Mouse (Mus musculus) midbrain, embryonic 12.5 days (tissue): ENCODE results near the gene Nt5c2. TPM values are rescaled to one million over a fixed set of nuclear protein-coding genes. Genes with fewer than 3 reads are reported as not detected.

Experiments
- ATAC-seq: fragments of 200-750 bp; cut with Nextera tagmentation; 2 replicates; pipeline ENCODE4 v1.8.0; 2017; ENCODE audit warnings: low read depth, moderate TSS enrichment, moderate library complexity; ENCODE audit not compliant: low FRiP score
- H3K27ac ChIP-seq: fragments of 300-500 bp; sonication (generic); replicated peaks from 2 replicates; pipeline ENCODE4 v1.5.1; 2016; ENCODE audit warnings: mild to moderate bottlenecking
- H3K27me3 ChIP-seq: fragments of 300-500 bp; sonication (generic); 2 replicates; pipeline ENCODE4 v1.6.1; 2016; ENCODE audit warnings: mild to moderate bottlenecking
- H3K36me3 ChIP-seq: fragments of 300-500 bp; sonication (generic); 2 replicates; pipeline ENCODE4 v1.6.1; 2016
- H3K4me1 ChIP-seq: fragments of 300-500 bp; sonication (generic); 2 replicates; pipeline ENCODE4 v1.6.1; 2016
- H3K4me2 ChIP-seq: fragments of 300-500 bp; sonication (generic); replicated peaks from 2 replicates; pipeline ENCODE4 v1.6.1; 2016; ENCODE audit warnings: mild to moderate bottlenecking, moderate library complexity
- H3K4me3 ChIP-seq: fragments of 300-500 bp; sonication (generic); 2 replicates; pipeline ENCODE4 v1.5.1; 2016; ENCODE audit warnings: mild to moderate bottlenecking
- H3K9ac ChIP-seq: fragments of 300-500 bp; sonication (generic); replicated peaks from 2 replicates; pipeline ENCODE4 v1.6.1; 2016; ENCODE audit warnings: mild to moderate bottlenecking, moderate library complexity
- H3K9me3 ChIP-seq: fragments of 300-500 bp; sonication (generic); 2 replicates; pipeline ENCODE4 v1.6.1; 2016; ENCODE audit warnings: mild to moderate bottlenecking
- WGBS: fragments of 180-500 bp; shearing (Covaris S2); methylation state at CpG from one replicate; pipeline ENCODE4 v1.1.7; 2016; 5-methylcytosine and 5-hydroxymethylcytosine counted together
- polyA plus RNA-seq: library from polyadenylated mRNA; unstranded; fragments of >200 nt; fragmentation: Nextera tagmentation; extraction: Ambion mirVana; gene quantifications from 2 replicates; pipeline ENCODE4 v1.2.1, GENCODE M21; 2016

Gene Nt5c2
- polyA plus RNA-seq, 1 experiment from 2014 or later = 84.8 TPM

GRCm38 (mm10) chr19:46932608-46933007, 82.3 kb downstream of the Nt5c2 start:
- 82% methylated on average over 5 of the region's 5 CpGs for WGBS
- H3K27me3 ChIP-seq = no peaks in the 10 kb centered on the region

GRCm38 (mm10) chr19:46930026-46930425, 84.9 kb downstream of the Nt5c2 start:
- no peak overlapping the region for H3K4me2 ChIP-seq
- H3K4me3 ChIP-seq = no peak overlapping the region
- no peaks in the 10 kb centered on the region for H3K4me1 ChIP-seq
- H3K27me3 ChIP-seq = no peaks in the 10 kb centered on the region
- no peak for ATAC-seq
- H3K9ac ChIP-seq = no peak overlapping the region
- H3K9me3 ChIP-seq = no peaks in the 10 kb centered on the region
- H3K36me3 ChIP-seq = no peaks in the 10 kb centered on the region
- no peak overlapping the region for H3K27ac ChIP-seq
- WGBS = 74% methylated on average over 5 of the region's 5 CpGs

More at GRCm38 (mm10) chr19:46932608-46933007, 82.3 kb downstream of the Nt5c2 start:
- no peaks in the 10 kb centered on the region for H3K9me3 ChIP-seq
- no peak for ATAC-seq
- H3K27ac ChIP-seq = no peak overlapping the region
- H3K4me2 ChIP-seq = no peak overlapping the region
- no peak overlapping the region for H3K4me3 ChIP-seq
- H3K9ac ChIP-seq = no peak overlapping the region
- no peaks in the 10 kb centered on the region for H3K36me3 ChIP-seq
- H3K4me1 ChIP-seq = peaks cover 3% of the 10 kb centered on the region; the same call in 1 of the 2 replicates

- no peak for ATAC-seq
- H3K9ac ChIP-seq = no peak overlapping the region
- 85% methylated on average over 6 of the region's 6 CpGs for WGBS
- H3K27me3 ChIP-seq = no peaks in the 10 kb centered on the region
- no peak overlapping the region for H3K4me3 ChIP-seq
- H3K27ac ChIP-seq = no peak overlapping the region
- no peaks in the 10 kb centered on the region for H3K36me3 ChIP-seq
- no peaks in the 10 kb centered on the region for H3K4me1 ChIP-seq
- no peaks in the 10 kb centered on the region for H3K9me3 ChIP-seq
- no peak overlapping the region for H3K4me2 ChIP-seq
Measured at GRCm38 (mm10) chr19:46929044-46929587, 85.8 kb downstream of the Nt5c2 start.

- 72% methylated on average over 4 of the region's 4 CpGs for WGBS
- ATAC-seq = no peak
- H3K9ac ChIP-seq = no peak overlapping the region
Measured at GRCm38 (mm10) chr19:46928136-46928535, 86.8 kb downstream of the Nt5c2 start.

GRCm38 (mm10) chr19:46926951-46927350, 88.0 kb downstream of the Nt5c2 start:
- Histone ChIP-seq H3K27me3 (no peaks in the 10 kb centered on the region), H3K4me1 (no peaks in the 10 kb centered on the region), H3K9ac (no peak overlapping the region), H3K27ac (no peak overlapping the region), H3K4me3 (no peak overlapping the region), H3K4me2 (no peak overlapping the region), H3K9me3 (no peaks in the 10 kb centered on the region), H3K36me3 (peaks cover 4% of the 10 kb centered on the region; the same call in 1 of the 2 replicates)
- 65% methylated on average over 5 of the region's 5 CpGs for WGBS
- ATAC-seq = no peak

More at GRCm38 (mm10) chr19:46928136-46928535, 86.8 kb downstream of the Nt5c2 start:
- no peaks in the 10 kb centered on the region for H3K27me3 ChIP-seq
- H3K36me3 ChIP-seq = no peaks in the 10 kb centered on the region
- no peak overlapping the region for H3K4me2 ChIP-seq
- no peak overlapping the region for H3K27ac ChIP-seq
- H3K4me3 ChIP-seq = no peak overlapping the region
- H3K9me3 ChIP-seq = no peaks in the 10 kb centered on the region
- no peaks in the 10 kb centered on the region for H3K4me1 ChIP-seq

GRCm38 (mm10) chr19:46926357-46926756, 88.6 kb downstream of the Nt5c2 start:
- Histone ChIP-seq H3K36me3 (peaks cover 4% of the 10 kb centered on the region; the same call in 1 of the 2 replicates), H3K9ac (no peak overlapping the region), H3K4me2 (no peak overlapping the region), H3K27ac (no peak overlapping the region), H3K27me3 (no peaks in the 10 kb centered on the region), H3K4me1 (no peaks in the 10 kb centered on the region), H3K4me3 (no peak overlapping the region), H3K9me3 (no peaks in the 10 kb centered on the region)
- 62% methylated on average over 4 of the region's 4 CpGs for WGBS
- no peak for ATAC-seq

GRCm38 (mm10) chr19:46920571-46920970, 94.4 kb downstream of the Nt5c2 start:
- Histone ChIP-seq H3K9me3 (no peaks in the 10 kb centered on the region), H3K9ac (no peak overlapping the region), H3K4me2 (no peak overlapping the region), H3K36me3 (peaks cover 4% of the 10 kb centered on the region; the same call in 1 of the 2 replicates), H3K27ac (no peak overlapping the region), H3K27me3 (no peaks in the 10 kb centered on the region), H3K4me3 (no peak overlapping the region), H3K4me1 (no peaks in the 10 kb centered on the region)
- WGBS = 94% methylated on average over 6 of the region's 6 CpGs
- no peak for ATAC-seq

GRCm38 (mm10) chr19:46915406-46916080, 99.4 kb downstream of the Nt5c2 start:
- Histone ChIP-seq H3K9me3 (no peaks in the 10 kb centered on the region), H3K27me3 (no peaks in the 10 kb centered on the region), H3K4me2 (no peak overlapping the region), H3K36me3 (no peaks in the 10 kb centered on the region), H3K4me3 (no peak overlapping the region), H3K4me1 (no peaks in the 10 kb centered on the region), H3K9ac (no peak overlapping the region), H3K27ac (no peak overlapping the region)
- ATAC-seq = no peak
- WGBS = 61% methylated on average over 9 of the region's 9 CpGs

- Histone ChIP-seq H3K4me1 (peaks cover 12% of the 10 kb centered on the region), H3K36me3 (no peaks in the 10 kb centered on the region), H3K9ac (no peak overlapping the region), H3K27ac (no peak overlapping the region), H3K27me3 (no peaks in the 10 kb centered on the region), H3K9me3 (no peaks in the 10 kb centered on the region), H3K4me3 (no peak overlapping the region), H3K4me2 (no peak overlapping the region)
- 93% methylated on average over 11 of the region's 11 CpGs for WGBS
- no peak for ATAC-seq
Measured at GRCm38 (mm10) chr19:46913626-46914025, 101.3 kb downstream of the Nt5c2 start.

GRCm38 (mm10) chr19:46911492-46911891, 103.5 kb downstream of the Nt5c2 start:
- Histone ChIP-seq H3K4me3 (no peak overlapping the region), H3K27me3 (no peaks in the 10 kb centered on the region), H3K9me3 (no peaks in the 10 kb centered on the region), H3K4me1 (peaks cover 13% of the 10 kb centered on the region), H3K9ac (no peak overlapping the region), H3K36me3 (no peaks in the 10 kb centered on the region), H3K27ac (no peak overlapping the region), H3K4me2 (no peak overlapping the region)
- no peak for ATAC-seq
- 92% methylated on average over 3 of the region's 3 CpGs for WGBS

GRCm38 (mm10) chr19:46908977-46909376, 106.0 kb downstream of the Nt5c2 start:
- Histone ChIP-seq H3K9me3 (no peaks in the 10 kb centered on the region), H3K27me3 (no peaks in the 10 kb centered on the region), H3K36me3 (no peaks in the 10 kb centered on the region), H3K4me2 (no peak overlapping the region), H3K4me1 (peaks cover 13% of the 10 kb centered on the region), H3K4me3 (no peak overlapping the region), H3K9ac (no peak overlapping the region), H3K27ac (no peak overlapping the region)
- no peak for ATAC-seq
- WGBS = 34% methylated on average over 4 of the region's 4 CpGs

GRCm38 (mm10) chr19:46908207-46908606, 106.7 kb downstream of the Nt5c2 start:
- no peaks in the 10 kb centered on the region for H3K9me3 ChIP-seq
- H3K36me3 ChIP-seq = 0 out of 2 replicates have a peak, but pooled peaks cover 3% of the 10 kb centered on the region
- H3K27ac ChIP-seq = no peak overlapping the region
- WGBS = 71% methylated on average over 5 of the region's 5 CpGs
- ATAC-seq = no peak
- H3K27me3 ChIP-seq = no peaks in the 10 kb centered on the region
- H3K4me2 ChIP-seq = no peak overlapping the region
- H3K4me3 ChIP-seq = no peak overlapping the region
- H3K9ac ChIP-seq = no peak overlapping the region
- H3K4me1 ChIP-seq = peaks cover 13% of the 10 kb centered on the region
